Mouse (Mus musculus) CD4-positive, CD25-positive, alpha-beta regulatory T cell, adult 4 months (primary cell): ENCODE measurements around the gene Grik4. TPM values are rescaled to one million over a fixed set of nuclear protein-coding genes. Genes with fewer than 3 reads are reported as not detected.

Source experiments
- ATAC-seq: one replicate; pipeline ENCODE4 v1.8.0; 2017
- polyA plus RNA-seq, 2 experiments: library from polyadenylated mRNA; unstranded; fragments of 100-300 nt; shearing (Covaris generic); gene quantifications; one replicate each; pipeline ENCODE4 v1.2.1; 2017

The Grik4 gene
- polyA plus RNA-seq, 2 experiments from 2014 or later: not detected

- ATAC-seq: no peak
Measured at GRCm38 (mm10) chr9:42649872-42650271, 294.4 kb downstream of the Grik4 start.

- no peak for ATAC-seq
Measured at GRCm38 (mm10) chr9:42648051-42648450, 296.2 kb downstream of the Grik4 start.

- ATAC-seq: no peak
Measured at GRCm38 (mm10) chr9:42647596-42647995, 296.7 kb downstream of the Grik4 start.

GRCm38 (mm10) chr9:42646821-42647220 lies 297.5 kb downstream of the Grik4 start:
- no peak for ATAC-seq

GRCm38 (mm10) chr9:42645161-42645560 lies 299.1 kb downstream of the Grik4 start:
- ATAC-seq: no peak

GRCm38 (mm10) chr9:42642821-42643220 lies 301.5 kb downstream of the Grik4 start:
- ATAC-seq: no peak

- ATAC-seq: no peak
Measured at GRCm38 (mm10) chr9:42641550-42642117, 302.7 kb downstream of the Grik4 start.

GRCm38 (mm10) chr9:42636446-42636845 lies 307.8 kb downstream of the Grik4 start:
- ATAC-seq: no peak

GRCm38 (mm10) chr9:42631479-42631878 lies 312.8 kb downstream of the Grik4 start:
- no peak for ATAC-seq

GRCm38 (mm10) chr9:42627634-42628033 lies 316.7 kb downstream of the Grik4 start:
- ATAC-seq: no peak

- no peak for ATAC-seq
Measured at GRCm38 (mm10) chr9:42627146-42627545, 317.1 kb downstream of the Grik4 start.

GRCm38 (mm10) chr9:42626226-42626775 lies 318.0 kb downstream of the Grik4 start:
- no peak for ATAC-seq

GRCm38 (mm10) chr9:42614409-42614808 lies 329.9 kb downstream of the Grik4 start:
- no peak for ATAC-seq

- no peak for ATAC-seq
Measured at GRCm38 (mm10) chr9:42613827-42614226, 330.5 kb downstream of the Grik4 start.

- no peak for ATAC-seq
Measured at GRCm38 (mm10) chr9:42612482-42612991, 331.8 kb downstream of the Grik4 start.

- ATAC-seq: no peak
Measured at GRCm38 (mm10) chr9:42601445-42601844, 342.8 kb downstream of the Grik4 start.

- no peak for ATAC-seq
Measured at GRCm38 (mm10) chr9:42597525-42597924, 346.8 kb downstream of the Grik4 start.

- no peak for ATAC-seq
Measured at GRCm38 (mm10) chr9:42578511-42578910, 365.8 kb downstream of the Grik4 start.

- ATAC-seq: no peak
Measured at GRCm38 (mm10) chr9:42578106-42578505, 366.2 kb downstream of the Grik4 start.

- ATAC-seq: no peak
Measured at GRCm38 (mm10) chr9:42573616-42574350, 370.5 kb downstream of the Grik4 start.

GRCm38 (mm10) chr9:42573180-42573579 lies 371.1 kb downstream of the Grik4 start:
- ATAC-seq: no peak

GRCm38 (mm10) chr9:42565921-42566320 lies 378.4 kb downstream of the Grik4 start:
- no peak for ATAC-seq

- no peak for ATAC-seq
Measured at GRCm38 (mm10) chr9:42555186-42555585, 389.1 kb downstream of the Grik4 start.

- no peak for ATAC-seq
Measured at GRCm38 (mm10) chr9:42550116-42550515, 394.2 kb downstream of the Grik4 start.
